ENCODE assay signal across 8 mouse cellular contexts in the genomic region with DNA sequence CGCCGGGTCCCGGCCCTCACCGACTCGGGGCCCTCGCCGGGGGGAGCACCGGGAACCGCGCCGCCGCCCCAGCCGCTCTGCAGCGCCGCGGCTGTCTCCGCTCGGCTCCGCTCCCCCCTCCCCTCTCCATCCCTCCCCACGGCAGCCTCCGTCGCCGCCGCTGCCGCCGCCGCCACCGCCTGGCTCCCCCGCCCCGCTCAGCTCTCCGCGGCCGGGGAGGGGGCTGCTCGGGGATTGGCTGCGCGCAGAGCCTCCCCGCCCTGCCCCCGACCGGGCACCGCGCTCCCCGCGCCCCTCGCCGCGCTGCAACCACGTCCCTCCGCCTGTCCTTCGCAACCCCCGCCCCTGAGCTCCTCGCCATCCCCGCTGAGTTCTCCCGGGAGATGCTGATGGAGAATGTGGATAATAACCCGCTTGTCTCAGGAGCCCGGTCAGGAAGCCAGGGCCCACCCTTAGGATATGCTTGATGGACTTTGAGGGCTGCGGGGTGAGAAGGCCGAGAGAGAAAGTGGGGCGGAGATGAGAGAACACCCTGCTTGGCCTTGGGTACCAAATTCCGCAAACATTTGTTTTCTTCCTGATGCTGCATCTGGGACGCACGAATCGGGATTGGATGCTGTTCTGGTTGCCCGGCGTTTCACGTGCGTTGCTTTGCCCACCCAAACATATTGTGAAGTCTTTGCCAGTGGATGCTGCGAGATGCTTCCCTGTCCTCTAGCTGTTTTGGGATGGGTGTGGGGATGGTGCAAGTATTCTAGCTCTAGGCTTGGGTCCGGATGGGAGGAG. TPM values are rescaled to one million over a fixed set of nuclear protein-coding genes. Genes with fewer than 3 reads are reported as not detected.
DNase-seq lines count a peak whose midpoint lies in the region; ATAC-seq lines count a peak whose summit lies in the region.

A gene (minus strand): TSS at position 162 of the 786 bp plus-strand sequence.

- H3K36me3 ChIP-seq in embryonic facial prominence, embryonic 13.5 days: no peaks in the 10 kb centered on the region

- DNase-seq in CD8-positive naive resting alpha-beta T cell, adult 2 months (ENCODE audit: low read depth in 2 of 2, low spot score in 2 of 2): peak; percentile 14 to 18
- peak; percentile 15 for DNase-seq in adrenal gland, postnatal 25 days
- DNase-seq in heart, postnatal 10 days: peak; percentile 44 to 46
- DNase-seq in layer of hippocampus, postnatal 10 days (ENCODE audit: low spot score in 2 of 2): peak; percentile 71 to 84
- DNase-seq in lung, postnatal 14 days: peak; percentile 18
- DNase-seq in right cerebral cortex, postnatal 25 days: peak; percentile 86
- DNase-seq in urinary bladder, postnatal 36 days (ENCODE audit: low spot score in 2 of 2): no peak

- H3K27ac ChIP-seq in embryonic facial prominence, embryonic 13.5 days: no peak within 1 kb of the TSS

- H3K9ac ChIP-seq in embryonic facial prominence, embryonic 13.5 days: peak within 1 kb of the TSS; percentile 74

- peak; percentile 79 for ATAC-seq in embryonic facial prominence, embryonic 13.5 days (ENCODE audit: insufficient number of reproducible peaks, insufficient read depth, low FRiP score, low TSS enrichment, low read depth)

- H3K27me3 ChIP-seq in embryonic facial prominence, embryonic 13.5 days: peaks cover 34% of the 10 kb centered on the region

- H3K4me2 ChIP-seq in embryonic facial prominence, embryonic 13.5 days: peak within 1 kb of the TSS; percentile 94

- under 1% methylated on average over 34 of the region's 68 CpGs for WGBS in embryonic facial prominence, embryonic 13.5 days

- intact Hi-C loops in heart, postnatal 10 days (cut with DNase I): loop anchor here (2.0 to 10.0 kb wide), 4 partner anchors 57 to 560 kb away; no protein-coding TSS in a partner anchor

- H3K4me1 ChIP-seq in embryonic facial prominence, embryonic 13.5 days: peaks cover 18% of the 10 kb centered on the region

- H3K9me3 ChIP-seq in embryonic facial prominence, embryonic 13.5 days: no peaks in the 10 kb centered on the region

- peak within 1 kb of the TSS; percentile 65 for H3K4me3 ChIP-seq in embryonic facial prominence, embryonic 13.5 days

RNA-seq across cellular contexts. Expression of the gene that starts here (rescaled TPM):
- 0.24 TPM in 1 of 2 replicates, not detected in the other for total RNA-seq in adrenal gland, postnatal 25 days (2021)
- 0.36 and 0.60 TPM in 2 replicates for polyA plus RNA-seq in embryonic facial prominence, embryonic 13.5 days (2015; fragmentation: Nextera tagmentation; extraction: Ambion mirVana)
- total RNA-seq in heart, postnatal 10 days (2021): 1 to 10 TPM; 1.2 to 1.6 TPM
- 10 to 100 TPM; 75.7 to 81.3 TPM for total RNA-seq in layer of hippocampus, postnatal 10 days (2021)

Comparison
In these comparisons a context has a peak if more than half of its experiments do, and no peak if none do; other contexts are left out.
1. RNA of the gene that starts here (total RNA-seq): 75.7 to 81.3 TPM in layer of hippocampus, postnatal 10 days; 1.2 to 1.6 TPM in heart, postnatal 10 days and 0.24 TPM in adrenal gland, postnatal 25 days; every median in the first group is over 10 times any median in the second.
2. Peak in DNase-seq in adrenal gland, postnatal 25 days; RNA of the gene not detected or under 1 TPM.
3. Peak in ATAC-seq, H3K4me3 ChIP-seq, H3K9ac ChIP-seq and H3K4me2 ChIP-seq in embryonic facial prominence, embryonic 13.5 days; RNA of the gene not detected or under 1 TPM.
4. DNase-seq: peak in CD8-positive naive resting alpha-beta T cell, adult 2 months (2 of 2), heart, postnatal 10 days (2 of 2), layer of hippocampus, postnatal 10 days (2 of 2), lung, postnatal 14 days (single experiment) and right cerebral cortex, postnatal 25 days (single experiment); none in urinary bladder, postnatal 36 days (0 of 2).